Comparison of ENCODE assay signal across 12 mouse cellular contexts in genomic region chr7:78385971-78386370, GRCm38 (mm10).
DNase-seq lines count a peak whose midpoint lies in the region; ATAC-seq lines count a peak whose summit lies in the region.
"Had no signal": no experiment of that assay in that cellular context is flagged by ENCODE, and none has a peak within 500 bp of the region (broad histone marks: within the 10 kb centered on the region; RNA-seq: fewer than 3 reads in every experiment).

No protein-coding gene starts in this region.

- DNase-seq in lung, postnatal 10 days = peak; percentile 32
- DNase-seq in lung, postnatal 25 days (ENCODE audit: low spot score) = no peak
- DNase-seq in heart, adult 8-10 months (ENCODE audit: low spot score) = peak; percentile 40
- DNase-seq in left cerebral cortex, postnatal 10 days (ENCODE audit: extremely low spot score in 1 of 2, low spot score in 2 of 2) = no peak
- DNase-seq in kidney, adult 11 months = no peak
- DNase-seq in neural tube, embryonic 10.5 days (ENCODE audit: extremely low spot score, low spot score) = no peak
- DNase-seq: gastrocnemius, postnatal 36 days; lung, embryonic 14.5 days had no signal

- intact Hi-C loops in left cerebral cortex, postnatal 10 days (cut with DNase I) = no loop called here

- WGBS in forebrain, embryonic 16.5 days = 48% methylated on average over 1 of the region's 1 CpGs
- WGBS in forebrain, embryonic 15.5 days = 58% methylated on average over 1 of the region's 1 CpGs

- no peaks in the 10 kb centered on the region for H3K36me3 ChIP-seq in forebrain, embryonic 16.5 days (ENCODE audit: control insufficient read depth, insufficient read depth)
- no peaks in the 10 kb centered on the region for H3K36me3 ChIP-seq in forebrain, embryonic 15.5 days
- H3K36me3 ChIP-seq: hindbrain, embryonic 13.5 days; midbrain, embryonic 10.5 days had no signal

- H3K27ac ChIP-seq in forebrain, embryonic 16.5 days (ENCODE audit: low read length) = no peak overlapping the region
- H3K27ac ChIP-seq in forebrain, embryonic 15.5 days (replicated peaks) = no peak overlapping the region
- H3K27ac ChIP-seq: hindbrain, embryonic 13.5 days; midbrain, embryonic 10.5 days had no signal

- no peak overlapping the region for H3K4me2 ChIP-seq in forebrain, embryonic 16.5 days (ENCODE audit: low read length)
- H3K4me2 ChIP-seq in forebrain, embryonic 15.5 days (replicated peaks) = no peak overlapping the region
- H3K4me2 ChIP-seq: hindbrain, embryonic 13.5 days; lung, embryonic 14.5 days had no signal

- peak; percentile 68 for ATAC-seq in forebrain, embryonic 16.5 days
- no peak for ATAC-seq in forebrain, embryonic 15.5 days (replicated peaks)

- H3K4me1 ChIP-seq in forebrain, embryonic 16.5 days (replicated peaks; ENCODE audit: control insufficient read depth, insufficient read depth, low read length) = no peaks in the 10 kb centered on the region; the same call in 1 of the 2 replicates
- H3K4me1 ChIP-seq in forebrain, embryonic 15.5 days = no peaks in the 10 kb centered on the region
- H3K4me1 ChIP-seq: hindbrain, embryonic 13.5 days; midbrain, embryonic 10.5 days had no signal

- H3K27me3 ChIP-seq in forebrain, embryonic 16.5 days (replicated peaks; ENCODE audit: control insufficient read depth, insufficient read depth, low read length) = no peaks in the 10 kb centered on the region
- H3K27me3 ChIP-seq in forebrain, embryonic 15.5 days = no peaks in the 10 kb centered on the region
- H3K27me3 ChIP-seq: hindbrain, embryonic 13.5 days had no signal

- H3K9me3 ChIP-seq in forebrain, embryonic 16.5 days (ENCODE audit: control insufficient read depth, low read length) = no peaks in the 10 kb centered on the region
- H3K9me3 ChIP-seq in forebrain, embryonic 15.5 days = no peaks in the 10 kb centered on the region
- H3K9me3 ChIP-seq: hindbrain, embryonic 13.5 days; midbrain, embryonic 10.5 days had no signal

- no peak overlapping the region for H3K9ac ChIP-seq in forebrain, embryonic 16.5 days (replicated peaks; ENCODE audit: low read depth, low read length)
- no peak overlapping the region for H3K9ac ChIP-seq in forebrain, embryonic 15.5 days (replicated peaks)
- H3K9ac ChIP-seq: hindbrain, embryonic 13.5 days; lung, embryonic 14.5 days had no signal

- no peak overlapping the region for H3K4me3 ChIP-seq in forebrain, embryonic 16.5 days (replicated peaks; ENCODE audit: low read length)
- no peak overlapping the region for H3K4me3 ChIP-seq in forebrain, embryonic 15.5 days
- H3K4me3 ChIP-seq: hindbrain, embryonic 13.5 days; midbrain, embryonic 10.5 days had no signal

Comparison
In these comparisons a context has a peak if more than half of its experiments do, and no peak if none do; other contexts are left out.
1. DNase-seq: peak in lung, postnatal 10 days (single experiment) and heart, adult 8-10 months (single experiment); none in lung, postnatal 25 days (single experiment), left cerebral cortex, postnatal 10 days (0 of 2), kidney, adult 11 months (single experiment) and neural tube, embryonic 10.5 days (single experiment).